Mouse (Mus musculus) embryonic facial prominence, embryonic 11.5 days (tissue): ENCODE measurements around the gene Mast4. TPM values are rescaled to one million over a fixed set of nuclear protein-coding genes. Genes with fewer than 3 reads are reported as not detected.

ENCODE experiments used
- ATAC-seq: fragments of 200-750 bp; cut with Nextera tagmentation; replicated peaks from 2 replicates; pipeline ENCODE4 v1.8.0; 2017; ENCODE audit warnings: low read depth; ENCODE audit not compliant: insufficient number of reproducible peaks, low FRiP score, low TSS enrichment
- DNase-seq: peaks from one replicate; pipeline ENCODE4 v3.0.0-alpha.2; 2015; ENCODE audit warnings: low spot score
- H3K27ac ChIP-seq: fragments of 300-500 bp; sonication (generic); replicated peaks from 2 replicates; pipeline ENCODE4 v1.5.1; 2014; ENCODE audit warnings: mild to moderate bottlenecking, low read depth, low read length, control low read depth
- H3K27me3 ChIP-seq: fragments of 300-500 bp; sonication (generic); 2 replicates; pipeline ENCODE4 v1.6.1; 2014; ENCODE audit warnings: mild to moderate bottlenecking, low read length, moderate library complexity, mixed read lengths; ENCODE audit not compliant: control insufficient read depth, insufficient read depth
- H3K36me3 ChIP-seq: fragments of 300-500 bp; sonication (generic); replicated peaks from 2 replicates; pipeline ENCODE4 v1.6.1; 2014; ENCODE audit warnings: low read depth, mild to moderate bottlenecking, low read length, moderate library complexity, mixed read lengths; ENCODE audit not compliant: control insufficient read depth, insufficient read depth
- H3K4me1 ChIP-seq: fragments of 300-500 bp; sonication (generic); 2 replicates; pipeline ENCODE4 v1.6.1; 2014; ENCODE audit warnings: low read length, mixed read lengths; ENCODE audit not compliant: control insufficient read depth, insufficient read depth
- H3K4me2 ChIP-seq: fragments of 300-500 bp; sonication (generic); 2 replicates; pipeline ENCODE4 v1.6.1; 2014; ENCODE audit warnings: low read depth, mild to moderate bottlenecking, control low read depth, low read length, moderate library complexity
- H3K4me3 ChIP-seq: fragments of 300-500 bp; sonication (generic); 2 replicates; pipeline ENCODE4 v1.5.1; 2014; ENCODE audit warnings: low read depth, low read length, control low read depth
- H3K9ac ChIP-seq: fragments of 300-500 bp; sonication (generic); replicated peaks from 2 replicates; pipeline ENCODE4 v1.6.1; 2014; ENCODE audit warnings: mild to moderate bottlenecking, control low read depth, low read length
- H3K9me3 ChIP-seq: fragments of 300-500 bp; sonication (generic); replicated peaks from 2 replicates; pipeline ENCODE4 v1.6.1; 2016; ENCODE audit warnings: mild to moderate bottlenecking, low read length, inconsistent platforms, mixed read lengths; ENCODE audit not compliant: control insufficient read depth
- WGBS: fragments of 180-500 bp; shearing (Covaris S2); extraction: QIAGEN DNeasy Blood & Tissue Kit; methylation state at CpG from one replicate; pipeline ENCODE4 v1.1.7; 2014; 5-methylcytosine and 5-hydroxymethylcytosine counted together
- polyA plus RNA-seq: library from polyadenylated mRNA; unstranded; fragments of >200 nt; fragmentation: Nextera tagmentation; extraction: Ambion mirVana; gene quantifications from 2 replicates; pipeline ENCODE4 v1.2.1, GENCODE M21; 2014

The Mast4 gene
- polyA plus RNA-seq, 1 experiment from 2014 or later = 17.1 TPM

DNA sequence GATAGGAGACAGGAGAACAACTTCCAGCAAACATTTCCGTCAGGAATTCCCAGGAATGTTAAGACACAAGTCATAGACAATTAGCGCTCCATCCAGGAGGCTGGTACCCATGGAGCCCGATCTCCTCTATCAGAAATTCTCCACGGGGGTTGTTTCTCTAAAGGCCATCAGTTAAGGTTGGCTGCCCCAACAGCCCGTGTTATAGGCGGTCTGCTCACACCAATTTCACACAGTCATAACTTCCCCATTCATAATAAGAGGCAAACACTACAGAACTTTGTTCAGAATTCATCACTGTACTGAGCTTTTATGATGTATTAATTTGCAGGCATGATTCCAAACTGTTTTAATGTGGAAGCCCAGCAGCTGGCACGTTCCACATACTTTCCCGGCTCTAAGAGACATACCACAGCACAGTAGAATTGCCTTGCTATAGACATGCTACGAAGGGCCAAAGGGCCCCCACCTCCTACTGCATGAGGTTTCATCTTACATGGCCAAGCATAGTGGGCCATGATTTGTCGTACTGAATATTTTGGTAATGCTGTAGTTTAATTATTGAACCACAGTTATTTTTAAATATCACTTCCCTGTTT, 19.1 kb downstream of the Mast4 start:
- H3K9me3 ChIP-seq = no peaks in the 10 kb centered on the region
- no peak overlapping the region for H3K4me2 ChIP-seq
- no peaks in the 10 kb centered on the region for H3K36me3 ChIP-seq
- no peak overlapping the region for H3K9ac ChIP-seq
- no peak for DNase-seq
- 47% methylated on average over 10 of the region's 10 CpGs for WGBS
- no peak; the same call in 1 of the 2 replicates for ATAC-seq
- H3K4me3 ChIP-seq = no peak overlapping the region
- no peak overlapping the region for H3K27ac ChIP-seq
- no peaks in the 10 kb centered on the region for H3K27me3 ChIP-seq
- H3K4me1 ChIP-seq = no peaks in the 10 kb centered on the region

DNA sequence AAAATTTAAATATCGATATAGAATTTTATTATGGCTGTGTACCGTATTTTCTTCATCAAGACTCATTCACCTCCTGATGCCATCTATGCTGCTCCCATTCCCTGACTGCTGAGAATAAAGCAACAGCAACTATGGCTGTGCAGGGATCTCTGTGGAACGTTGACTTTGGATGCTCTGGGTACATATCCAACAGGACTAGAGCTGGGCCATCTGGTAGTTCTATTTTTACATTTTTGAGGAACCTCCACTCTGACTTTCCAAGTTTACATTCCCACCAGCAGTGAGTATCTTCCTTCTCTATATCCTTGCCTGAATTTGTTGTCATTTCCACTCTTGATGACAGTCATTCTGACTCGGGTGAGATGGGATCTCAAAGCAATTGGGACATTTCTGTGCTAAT, 26.0 kb downstream of the Mast4 start:
- H3K4me2 ChIP-seq = no peak overlapping the region
- no peaks in the 10 kb centered on the region for H3K36me3 ChIP-seq
- no peak overlapping the region for H3K27ac ChIP-seq
- H3K9ac ChIP-seq = no peak overlapping the region
- H3K27me3 ChIP-seq = no peaks in the 10 kb centered on the region
- H3K9me3 ChIP-seq = no peaks in the 10 kb centered on the region
- no peak overlapping the region for H3K4me3 ChIP-seq
- no peak for ATAC-seq
- WGBS = 90% methylated on average over 4 of the region's 4 CpGs
- H3K4me1 ChIP-seq = no peaks in the 10 kb centered on the region
- no peak for DNase-seq

GRCm38 (mm10) chr13:103303826-103304225, 30.5 kb downstream of the Mast4 start:
- Histone ChIP-seq H3K4me1 (no peaks in the 10 kb centered on the region), H3K4me3 (no peak overlapping the region), H3K9ac (no peak overlapping the region), H3K36me3 (no peaks in the 10 kb centered on the region), H3K27ac (no peak overlapping the region), H3K4me2 (no peak overlapping the region), H3K9me3 (no peaks in the 10 kb centered on the region), H3K27me3 (no peaks in the 10 kb centered on the region)
- DNase-seq (no peak), ATAC-seq (no peak)
- WGBS = 85% methylated on average over 9 of the region's 9 CpGs

DNA sequence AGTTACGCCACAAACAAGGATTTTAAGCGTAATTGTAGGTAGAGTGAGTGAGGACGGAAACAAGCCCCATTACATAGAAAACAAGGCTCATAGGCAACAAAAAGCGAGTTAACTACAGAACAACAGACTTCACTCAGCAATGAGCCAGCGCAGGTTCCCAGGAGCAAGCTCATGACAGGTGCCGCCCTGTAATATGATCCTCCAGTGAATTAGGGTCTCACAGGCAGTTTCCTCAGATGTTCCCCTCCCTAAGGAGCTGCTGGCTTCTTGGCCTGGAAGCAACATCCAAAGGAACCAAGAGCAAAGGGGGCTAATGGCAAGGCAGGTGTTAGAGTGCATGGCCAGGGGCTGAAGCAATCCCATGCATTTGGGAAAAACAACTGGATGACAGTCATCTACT, 31.8 kb downstream of the Mast4 start:
- ATAC-seq = no peak
- H3K4me3 ChIP-seq = no peak overlapping the region
- no peaks in the 10 kb centered on the region for H3K27me3 ChIP-seq
- H3K36me3 ChIP-seq = no peaks in the 10 kb centered on the region
- H3K4me2 ChIP-seq = no peak overlapping the region
- H3K4me1 ChIP-seq = no peaks in the 10 kb centered on the region
- no peaks in the 10 kb centered on the region for H3K9me3 ChIP-seq
- DNase-seq = peak; percentile 21
- no peak overlapping the region for H3K27ac ChIP-seq
- 42% methylated on average over 6 of the region's 6 CpGs for WGBS
- H3K9ac ChIP-seq = no peak overlapping the region

DNA sequence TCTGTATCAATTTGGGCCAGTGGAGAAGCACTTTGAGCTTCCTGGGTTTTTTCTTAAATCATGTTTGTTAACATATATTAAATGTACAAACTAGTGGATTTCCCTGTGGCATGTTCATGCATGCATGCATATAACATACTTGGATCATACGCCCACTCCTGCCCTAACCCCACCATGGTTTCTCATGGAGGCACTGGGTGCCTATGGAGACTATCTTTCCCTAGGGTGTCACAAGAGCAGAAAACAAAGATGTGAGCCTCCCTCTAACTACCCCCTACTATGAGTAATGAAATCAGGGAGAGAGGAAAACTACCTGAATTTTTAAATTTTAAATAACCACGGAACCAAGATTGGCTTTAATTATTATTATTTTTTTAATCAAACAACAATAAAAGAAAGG, 32.2 kb downstream of the Mast4 start:
- WGBS = 80% methylated on average over 2 of the region's 2 CpGs

GRCm38 (mm10) chr13:103294424-103294823, 39.9 kb downstream of the Mast4 start:
- Histone ChIP-seq H3K9ac (no peak overlapping the region), H3K9me3 (no peaks in the 10 kb centered on the region), H3K4me2 (no peak overlapping the region), H3K36me3 (no peaks in the 10 kb centered on the region), H3K4me3 (no peak overlapping the region), H3K4me1 (no peaks in the 10 kb centered on the region), H3K27me3 (no peaks in the 10 kb centered on the region), H3K27ac (no peak overlapping the region)
- WGBS = 90% methylated on average over 13 of the region's 13 CpGs
- DNase-seq (no peak), ATAC-seq (no peak)

More for the DNA sequence above, 32.2 kb downstream of the Mast4 start:
- H3K36me3 ChIP-seq = no peaks in the 10 kb centered on the region
- no peak overlapping the region for H3K4me3 ChIP-seq
- no peak for ATAC-seq
- H3K4me1 ChIP-seq = no peaks in the 10 kb centered on the region
- no peaks in the 10 kb centered on the region for H3K27me3 ChIP-seq
- no peak for DNase-seq
- H3K9me3 ChIP-seq = no peaks in the 10 kb centered on the region
- H3K27ac ChIP-seq = no peak overlapping the region
- no peak overlapping the region for H3K9ac ChIP-seq
- no peak overlapping the region for H3K4me2 ChIP-seq

DNA sequence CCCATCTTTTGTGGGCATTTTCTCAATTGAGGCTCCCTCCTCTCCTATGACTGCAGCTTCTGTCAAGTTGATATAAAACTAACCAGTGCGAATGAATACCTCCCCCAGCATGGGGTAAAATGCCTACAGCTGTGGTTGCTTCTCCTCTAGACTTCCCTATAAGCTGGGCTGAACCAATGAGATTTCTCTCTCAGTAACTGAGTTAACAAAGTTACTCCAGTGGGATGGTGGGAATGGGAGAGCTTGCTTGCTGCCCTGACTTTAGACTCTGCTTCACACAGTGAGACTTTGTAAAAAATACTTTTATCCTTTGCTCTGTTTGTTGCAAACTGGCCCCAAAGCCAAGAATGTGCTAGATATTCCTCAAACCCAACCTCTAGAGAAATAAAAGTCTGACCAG, 41.2 kb downstream of the Mast4 start:
- DNase-seq (no peak), ATAC-seq (no peak)
- Histone ChIP-seq H3K36me3 (no peaks in the 10 kb centered on the region), H3K9me3 (no peaks in the 10 kb centered on the region), H3K27me3 (no peaks in the 10 kb centered on the region), H3K27ac (no peak overlapping the region), H3K4me3 (no peak overlapping the region), H3K4me1 (no peaks in the 10 kb centered on the region), H3K4me2 (no peak overlapping the region), H3K9ac (no peak overlapping the region)
- WGBS = 67% methylated on average over 1 of the region's 1 CpGs

DNA sequence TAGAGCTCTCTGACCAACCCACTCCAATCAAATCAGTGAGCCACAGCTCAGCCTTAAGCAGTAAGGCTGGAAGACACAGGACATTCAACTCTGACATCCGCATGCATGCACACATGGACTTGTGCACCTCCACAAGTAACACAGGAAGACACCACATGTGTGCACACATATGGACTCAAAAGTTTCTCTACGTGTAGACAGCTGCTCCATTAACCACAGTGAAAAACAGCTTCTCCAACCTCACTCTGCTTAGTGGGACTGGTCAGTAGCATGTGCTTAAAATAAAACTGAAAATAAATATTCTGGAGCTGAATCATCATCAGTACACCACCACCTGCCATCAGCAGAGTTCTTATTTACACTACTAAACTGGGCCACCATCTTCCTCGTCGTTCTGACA, 43.2 kb downstream of the Mast4 start:
- no peaks in the 10 kb centered on the region for H3K36me3 ChIP-seq
- ATAC-seq (no peak), DNase-seq (no peak)
- no peak overlapping the region for H3K4me2 ChIP-seq
- no peaks in the 10 kb centered on the region for H3K4me1 ChIP-seq
- H3K4me3 ChIP-seq = no peak overlapping the region
- H3K27me3 ChIP-seq = no peaks in the 10 kb centered on the region
- no peak overlapping the region for H3K9ac ChIP-seq
- WGBS = 84% methylated on average over 4 of the region's 4 CpGs
- no peaks in the 10 kb centered on the region for H3K9me3 ChIP-seq
- no peak overlapping the region for H3K27ac ChIP-seq
